Mouse (Mus musculus) monocyte, adult 5-6 weeks (primary cell): ENCODE results near the gene Anxa4. TPM values are rescaled to one million over a fixed set of nuclear protein-coding genes. Genes with fewer than 3 reads are reported as not detected.

ENCODE experiments used
- ATAC-seq: fragments of 153-309, 156-312 bp; replicated peaks from 2 replicates; pipeline ENCODE4 v1.8.0; 2017; ENCODE audit warnings: mild to moderate bottlenecking; ENCODE audit not compliant: low TSS enrichment, insufficient number of reproducible peaks, severe bottlenecking, poor library complexity, low FRiP score
- total RNA-seq: library from RNA; stranded (forward); fragments of 200-1000, 200-491, 200-594 nt; gene quantifications from 3 replicates; pipeline ENCODE4 v1.2.3, GENCODE M21; 2017

Anxa4 gene
- total RNA-seq, 1 experiment from 2014 or later: 34.7 TPM

GRCm38 (mm10) chr6:86697903-86698302 is 95.5 kb downstream of the Anxa4 start:
- ATAC-seq: no peak

GRCm38 (mm10) chr6:86696213-86696612 is 97.2 kb downstream of the Anxa4 start:
- ATAC-seq: no peak; the same call in 1 of the 2 replicates

- peak; percentile 85 for ATAC-seq
Measured at GRCm38 (mm10) chr6:86694465-86694864, 98.9 kb downstream of the Anxa4 start.

GRCm38 (mm10) chr6:86689671-86690070 is 103.7 kb downstream of the Anxa4 start:
- ATAC-seq: no peak

GRCm38 (mm10) chr6:86686971-86687370 is 106.4 kb downstream of the Anxa4 start:
- ATAC-seq: no peak

Other genes with a start within 250 kb of the Anxa4 start
- gene Asprv1, start 165.4 kb downstream of the Anxa4 start, total RNA-seq: 0.29 to 0.96 TPM in 2 of 3 replicates, not detected in the other
- gene Mxd1, start 124.4 kb downstream of the Anxa4 start, total RNA-seq: 87.4 to 128 TPM (median 90.9 TPM) in 3 replicates
- gene Snrnp27, start 109.1 kb downstream of the Anxa4 start, total RNA-seq: 67.2 to 70.2 TPM (median 68.0 TPM) in 3 replicates
- 17.5 to 27.5 TPM (median 18.8 TPM) in 3 replicates for gene Gmcl1, start 60.2 kb downstream of the Anxa4 start, total RNA-seq
- gene Aak1, start 55.9 kb upstream of the Anxa4 start, total RNA-seq: 9.6 to 28.7 TPM (median 14.5 TPM) in 3 replicates
- gene Nfu1, start 215.7 kb upstream of the Anxa4 start, total RNA-seq: 44.4 to 57.2 TPM (median 44.7 TPM) in 3 replicates
- 109 to 144 TPM (median 109 TPM) in 3 replicates for gene Gfpt1, start 249.3 kb upstream of the Anxa4 start, total RNA-seq